Mouse (Mus musculus) activated CD4-positive, CD25-positive, alpha-beta regulatory T cell (primary cell): ENCODE results near the gene Gstm7. TPM values are rescaled to one million over a fixed set of nuclear protein-coding genes. Genes with fewer than 3 reads are reported as not detected.

ENCODE experiments used
- polyA plus RNA-seq, 2 experiments: library from polyadenylated mRNA; unstranded; fragments of 100-300 nt; shearing (Covaris generic); gene quantifications; one replicate each; pipeline ENCODE4 v1.2.1; 2017

The Gstm7 gene
- polyA plus RNA-seq, result under 1 TPM; 0.33 to 0.62 TPM

GRCm38 (mm10) chr3:107931670-107932069 lies at the start of gene Gstm7:
TSS of gene Gstm7 (minus strand) at chr3:107931817.

DNA sequence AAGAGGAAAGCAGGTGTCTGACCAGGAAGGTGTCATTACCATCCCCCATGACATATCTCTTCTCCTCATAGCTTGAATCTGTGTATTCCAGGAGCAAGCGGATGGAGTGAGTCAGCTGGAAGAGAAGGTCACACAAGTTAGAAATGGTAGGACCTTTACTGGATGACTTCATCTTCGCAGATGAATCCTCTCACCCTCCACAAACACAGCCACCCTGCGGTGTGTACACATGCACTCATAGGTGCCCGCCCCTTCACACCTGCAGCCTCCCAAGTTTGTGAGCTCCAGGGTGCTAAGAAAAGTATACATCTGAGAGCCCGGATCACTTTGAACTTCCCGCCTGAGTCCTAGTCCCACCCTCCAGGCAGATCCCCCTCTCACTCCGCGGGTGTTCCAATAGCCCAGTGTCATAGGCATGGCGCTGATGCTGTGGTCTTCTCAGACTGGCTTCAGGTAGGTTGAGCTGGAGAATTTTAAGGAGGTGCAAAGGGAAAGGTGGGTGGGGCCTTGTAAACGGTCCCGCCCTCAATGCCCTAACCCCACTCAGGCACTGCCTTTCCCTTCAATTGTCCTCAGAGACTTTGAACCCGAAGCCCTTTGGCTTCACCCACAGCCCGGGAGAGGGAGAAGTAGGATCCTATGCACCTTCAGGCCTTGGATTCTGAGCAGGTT lies 37.2 kb upstream of the Gstm7 start, which contains the start of gene Gstm3:
TSS of gene Gstm3 (minus strand) at position 560 of the 672 bp plus-strand sequence.

GRCm38 (mm10) chr3:107943239-107943990 lies 11.8 kb upstream of the Gstm7 start, which contains the start of gene Gstm6:
TSS of gene Gstm6 (minus strand) at chr3:107943749.

DNA sequence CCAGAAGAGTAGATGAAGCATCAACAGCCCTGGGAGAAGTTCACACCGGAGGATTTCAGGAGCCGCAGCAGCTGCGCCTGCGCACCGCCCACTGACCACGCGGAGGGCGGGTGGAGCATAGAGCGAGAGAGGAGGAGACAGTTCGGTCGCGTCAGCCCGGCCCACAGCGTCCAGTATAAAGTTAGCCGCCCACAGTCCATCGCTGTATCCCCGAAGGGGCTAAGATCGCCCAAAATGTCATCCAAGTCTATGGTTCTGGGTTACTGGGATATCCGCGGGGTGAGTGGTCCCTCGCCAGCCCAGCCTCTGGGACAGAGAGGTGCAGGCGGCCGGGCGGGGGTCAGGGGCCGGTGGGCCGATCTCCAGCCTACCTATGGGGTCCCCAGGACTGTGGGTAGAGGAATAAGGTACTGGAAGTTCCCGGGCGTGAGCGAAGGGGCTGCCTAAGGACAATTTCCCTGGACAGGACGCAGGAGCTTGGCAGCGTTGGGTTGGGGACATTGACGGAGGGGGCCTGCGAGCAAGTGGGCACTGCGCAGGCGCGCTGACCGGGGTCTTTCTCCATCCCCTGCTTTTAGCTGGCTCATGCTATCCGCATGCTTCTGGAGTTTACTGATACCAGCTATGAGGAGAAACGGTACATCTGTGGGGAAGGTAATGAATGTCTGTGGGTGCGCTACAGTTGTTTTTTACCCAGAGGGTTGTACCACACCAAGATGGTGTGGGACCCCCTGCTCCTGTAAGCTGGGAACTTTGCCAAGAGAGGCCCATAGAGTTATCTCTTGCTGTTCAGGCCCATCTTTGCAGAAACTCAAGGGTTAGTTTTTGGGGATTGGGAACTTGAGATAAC lies 35.7 kb downstream of the Gstm7 start, which contains the start of gene Gstm5:
TSS of gene Gstm5 (plus strand) at position 102 of the 850 bp plus-strand sequence.

DNA sequence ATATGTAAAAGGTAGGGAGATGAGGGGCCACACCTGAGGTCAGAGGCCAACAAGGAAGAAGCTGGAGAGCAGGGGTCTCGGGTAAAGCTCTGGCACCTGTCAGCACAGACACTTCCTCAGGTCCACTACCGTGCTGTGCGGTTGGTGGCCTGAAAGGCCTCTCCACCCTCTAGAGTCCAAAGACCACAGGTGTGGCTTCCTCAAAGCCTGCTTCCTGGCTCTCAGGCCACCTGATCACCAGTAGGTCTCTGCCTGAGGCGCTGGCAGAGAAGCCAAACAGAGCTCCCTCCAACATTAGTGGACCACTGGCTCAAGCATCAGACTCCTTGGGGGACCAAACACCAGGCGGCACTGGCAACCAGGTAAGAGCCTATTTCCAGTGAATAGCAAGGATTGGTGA lies 54.6 kb downstream of the Gstm7 start, which contains the start of gene Eps8l3:
TSS of gene Eps8l3 (plus strand) at position 225 of the 400 bp plus-strand sequence.

Other genes starting within 250 kb of the Gstm7 start
- 10 to 100 TPM; 93.4 to 98.2 TPM for gene Ahcyl1, start 235.3 kb downstream of the Gstm7 start, polyA plus RNA-seq
- gene Csf1, start 171.3 kb downstream of the Gstm7 start, polyA plus RNA-seq, result 10 to 100 TPM; 33.9 to 61.6 TPM
- gene Eps8l3, start 54.6 kb downstream of the Gstm7 start, polyA plus RNA-seq, result not detected
- gene Gstm5, start 36.0 kb downstream of the Gstm7 start, polyA plus RNA-seq, result 1 to 10 TPM; 1.4 to 2.0 TPM
- under 1 TPM in 1 of 2 experiments, not detected in 1; 0.26 TPM for gene Gstm6, start 11.9 kb upstream of the Gstm7 start, polyA plus RNA-seq
- not detected for gene Gstm3, start 37.5 kb upstream of the Gstm7 start, polyA plus RNA-seq
- gene Gstm2, start 54.6 kb upstream of the Gstm7 start, polyA plus RNA-seq, result not detected
- 1 to 10 TPM; 2.9 to 3.6 TPM for gene Gstm1, start 86.2 kb upstream of the Gstm7 start, polyA plus RNA-seq
- 1 to 10 TPM; 7.1 to 8.8 TPM for gene Gstm4, start 113.1 kb upstream of the Gstm7 start, polyA plus RNA-seq
- 10 to 100 TPM; 25.3 to 34.2 TPM for gene Ampd2, start 154.8 kb upstream of the Gstm7 start, polyA plus RNA-seq
- not detected for gene Gnat2, start 161.0 kb upstream of the Gstm7 start, polyA plus RNA-seq
- gene Gnai3, start 214.3 kb upstream of the Gstm7 start, polyA plus RNA-seq, result 100 to 1,000 TPM; 166 to 167 TPM
- gene Gpr61, start 223.1 kb upstream of the Gstm7 start, polyA plus RNA-seq, result under 1 TPM in 1 of 2 experiments, not detected in 1; 0.15 TPM